Mouse (Mus musculus): ENCODE measurements around the gene Diaph3.

- TF ChIP-seq GATA1 (IDR thresholded peaks at IDR 0.05; ENCODE audit: low read length) (no peak), TAL1 (IDR thresholded peaks at IDR 0.05; ENCODE audit: low read length) (no peak)
Measured at GRCm38 (mm10) chr14:87171577-87171976, 30.5 kb upstream of the Diaph3 start.

Measured in erythroblast, embryonic 14.5 days (primary cell).